Mouse (Mus musculus): ENCODE results near the gene Cep19.
"Not testable (repeated sequence)": the region's sequence is repeated elsewhere in the genome, so short reads cannot be mapped to it uniquely, and the experiment has no call there.

The Cep19 gene

DNA sequence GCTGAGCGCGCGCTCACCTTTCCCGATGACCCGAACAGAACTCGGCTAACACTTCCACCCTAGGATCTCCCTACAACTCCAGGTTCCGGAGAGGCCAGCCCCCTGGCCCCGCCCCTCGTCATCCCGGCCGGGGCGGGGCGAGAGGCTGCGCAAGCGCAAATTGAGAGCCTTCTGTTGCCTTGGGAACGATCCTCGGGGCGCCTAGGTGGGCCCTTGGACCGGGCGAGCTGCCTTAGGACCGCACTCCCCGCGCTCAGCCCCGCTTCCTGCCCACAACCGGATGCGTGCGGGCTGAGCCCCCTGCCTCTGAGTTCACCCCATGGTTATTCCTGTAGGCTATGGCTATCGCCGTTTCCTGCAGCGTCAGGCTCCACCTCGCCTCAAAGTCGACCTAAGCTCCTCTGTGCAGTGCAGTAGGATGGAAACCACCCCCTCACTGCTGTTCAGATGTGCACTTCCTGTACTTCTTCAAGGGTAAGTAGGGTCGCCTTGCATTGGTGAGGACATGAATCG is at the start of gene Cep19, which contains the start of gene Pigx:
Gene Cep19 (plus strand): TSS at position 163 of the 513 bp plus-strand sequence.
Gene Pigx (minus strand): TSS at position 103 of the 513 bp plus-strand sequence.
- DNase-seq (ENCODE audit: low spot score in 2 of 2), result peak; percentile 80 to 86

GRCm38 (mm10) chr16:32058817-32059216 is 40.8 kb upstream of the Cep19 start:
- DNase-seq (ENCODE audit: low spot score in 2 of 2), result no peak

DNA sequence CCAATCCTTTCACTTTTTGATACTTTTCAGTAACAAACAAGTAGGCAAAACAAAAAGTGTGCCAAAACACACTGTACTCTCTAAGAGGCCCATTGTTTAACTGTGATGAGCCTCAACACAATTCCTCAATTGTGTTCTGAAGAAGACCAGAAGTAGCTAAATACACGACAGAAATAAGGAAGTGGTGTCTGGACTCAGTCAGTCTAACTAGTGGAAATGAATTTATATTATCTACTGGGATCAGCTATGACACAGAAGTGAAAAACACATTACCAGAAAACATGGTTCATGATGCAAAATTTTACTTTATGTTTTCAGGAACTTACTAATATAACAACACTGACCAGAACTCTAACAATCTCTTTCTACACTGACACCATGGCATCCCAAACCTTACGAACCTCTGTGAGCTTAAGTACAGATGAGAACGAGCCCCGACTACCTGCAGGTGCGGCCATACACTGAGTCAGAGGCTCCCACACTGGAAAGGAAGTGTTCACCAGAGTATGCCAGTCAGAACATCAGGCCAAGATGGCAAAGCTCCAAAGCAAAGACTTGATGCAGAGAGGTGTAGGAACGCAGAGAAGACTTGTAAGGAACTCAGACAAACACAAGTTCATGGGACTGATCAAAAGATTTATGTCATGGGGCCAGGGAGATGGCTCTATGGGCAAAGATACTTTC is 39.6 kb upstream of the Cep19 start:
- no peak for DNase-seq (ENCODE audit: low spot score in 2 of 2)

- DNase-seq (ENCODE audit: low spot score in 2 of 2), result no peak
Measured at GRCm38 (mm10) chr16:32062226-32062625, 37.4 kb upstream of the Cep19 start.

- no peak for DNase-seq (ENCODE audit: low spot score in 2 of 2)
Measured at GRCm38 (mm10) chr16:32063900-32064299, 35.7 kb upstream of the Cep19 start.

DNA sequence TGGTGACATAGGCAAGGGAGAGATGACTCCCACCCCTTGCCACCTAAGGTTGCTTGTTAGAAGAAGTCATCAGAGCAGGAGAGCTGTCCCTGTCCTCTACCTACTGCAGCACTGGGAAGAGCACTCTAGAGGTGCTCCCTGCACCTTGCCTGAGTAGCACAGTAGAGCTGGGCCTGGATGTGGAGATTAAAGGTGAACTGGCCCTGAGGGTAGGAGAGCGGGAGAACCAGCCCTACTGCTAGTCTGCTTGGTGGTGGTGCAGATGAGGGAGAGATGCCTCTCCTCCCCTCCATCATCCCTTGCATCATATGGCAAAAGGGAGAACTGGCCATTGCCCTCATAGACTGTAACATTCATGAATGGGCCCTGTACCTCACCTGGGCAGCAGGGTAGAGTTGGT is 32.7 kb upstream of the Cep19 start:
- no peak for DNase-seq (ENCODE audit: low spot score in 2 of 2)

- DNase-seq (ENCODE audit: low spot score in 2 of 2), result no peak
Measured at GRCm38 (mm10) chr16:32068389-32069300, 31.0 kb upstream of the Cep19 start.

DNA sequence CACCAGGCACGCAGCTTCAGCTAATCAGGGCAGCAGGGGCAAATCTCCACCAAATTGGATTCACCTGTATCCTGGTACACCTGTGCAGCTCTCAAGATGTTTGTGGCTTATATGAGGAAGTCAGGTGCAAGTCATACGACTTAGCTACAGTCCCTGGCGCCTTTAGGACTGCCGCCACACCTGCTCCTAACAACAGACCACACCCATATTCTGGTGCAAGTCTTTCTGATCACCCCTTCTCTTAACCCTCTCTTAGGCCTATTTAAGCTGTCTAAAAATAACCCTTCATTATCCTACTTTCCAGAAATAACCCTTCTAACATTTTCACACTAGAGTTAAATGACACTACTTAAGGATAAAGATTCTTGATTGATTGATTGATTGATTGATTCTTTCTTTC is 29.5 kb upstream of the Cep19 start:
- not testable (repeated sequence) for DNase-seq (ENCODE audit: low spot score in 2 of 2)

DNA sequence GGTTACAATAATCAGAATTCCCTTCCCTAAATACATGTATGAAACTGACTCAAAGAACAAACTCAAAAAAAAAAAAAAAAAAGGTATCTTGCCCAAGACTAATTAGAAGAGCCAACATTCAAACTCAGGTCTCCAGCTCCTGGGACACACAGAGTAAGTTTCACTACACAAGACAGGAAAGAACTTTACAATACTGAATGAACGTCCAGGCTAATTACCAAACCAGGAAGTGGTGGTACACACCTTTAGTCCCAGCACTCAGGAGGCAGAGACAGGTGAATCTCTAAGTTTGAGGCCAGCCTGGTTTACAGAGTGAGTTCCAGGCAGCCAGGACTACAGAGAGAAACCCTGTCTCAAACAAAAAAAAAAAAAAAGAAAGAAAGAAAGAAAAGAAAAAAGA is 23.8 kb upstream of the Cep19 start:
- no peak for DNase-seq (ENCODE audit: low spot score in 2 of 2)

GRCm38 (mm10) chr16:32076406-32076805 is 23.2 kb upstream of the Cep19 start:
- no peak for DNase-seq (ENCODE audit: low spot score in 2 of 2)

- no peak for DNase-seq (ENCODE audit: low spot score in 2 of 2)
Measured at GRCm38 (mm10) chr16:32077648-32078407, 21.8 kb upstream of the Cep19 start.

DNA sequence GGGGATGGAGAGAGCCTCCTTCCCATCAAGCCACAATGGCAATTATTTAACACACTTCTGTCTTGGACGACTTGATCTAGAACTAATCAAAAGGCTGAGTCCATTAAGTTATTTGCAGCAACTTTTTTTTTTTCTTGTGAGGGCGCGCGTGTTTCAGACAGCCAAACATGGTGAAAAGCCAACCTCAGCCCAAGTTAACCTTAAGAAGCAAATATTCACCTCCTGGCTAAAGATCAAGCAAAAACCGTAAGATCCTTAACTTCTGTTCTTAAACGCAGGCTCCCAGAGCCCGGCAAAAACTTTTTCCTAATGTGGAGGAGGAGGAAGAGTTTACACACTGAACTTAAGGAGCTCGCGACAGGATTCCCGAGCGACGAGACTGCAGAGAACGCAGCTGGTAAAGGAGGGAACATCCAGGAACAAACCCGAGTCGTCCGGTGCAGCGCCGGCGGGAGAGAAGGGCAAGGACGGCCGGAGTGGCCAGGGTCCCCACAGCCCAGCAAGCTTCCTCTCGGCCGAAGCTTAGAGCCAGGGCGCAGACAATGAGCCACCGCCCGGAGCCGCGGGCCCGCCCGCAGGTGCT is 21.1 kb upstream of the Cep19 start:
- peak in 1 of 2 experiments; percentile 27 for DNase-seq (ENCODE audit: low spot score in 2 of 2)

DNA sequence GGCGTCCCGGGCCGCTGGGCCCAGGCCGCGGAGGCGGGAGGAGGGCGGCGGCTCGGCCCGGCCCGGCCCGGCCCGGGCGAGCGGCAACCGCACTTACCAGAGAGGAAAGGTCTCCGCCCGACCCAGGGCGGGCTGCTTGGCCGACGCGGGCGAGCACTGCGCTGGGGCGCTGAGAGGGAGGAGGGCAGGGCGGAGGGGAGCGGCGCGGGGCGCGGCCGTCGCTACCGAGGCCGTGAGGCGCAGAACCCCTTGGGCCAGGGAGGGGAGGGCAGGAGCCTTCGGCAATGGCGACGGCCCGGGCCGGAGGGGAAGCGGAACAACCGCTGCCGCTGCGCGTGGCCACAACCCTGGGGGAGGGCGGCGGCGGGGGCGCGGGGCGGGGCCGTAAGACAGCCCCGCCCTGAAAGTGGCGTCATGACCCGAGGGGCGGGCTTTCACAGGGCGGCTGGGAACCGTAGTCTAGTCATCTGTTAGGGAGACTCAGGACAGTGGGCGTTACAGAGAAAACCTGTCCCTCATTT is 20.5 kb upstream of the Cep19 start, which contains the start of gene Pak2:
Gene Pak2 (minus strand): TSS at position 352 of the 521 bp plus-strand sequence.
- peak; percentile 54 to 71 for DNase-seq (ENCODE audit: low spot score in 2 of 2)

DNA sequence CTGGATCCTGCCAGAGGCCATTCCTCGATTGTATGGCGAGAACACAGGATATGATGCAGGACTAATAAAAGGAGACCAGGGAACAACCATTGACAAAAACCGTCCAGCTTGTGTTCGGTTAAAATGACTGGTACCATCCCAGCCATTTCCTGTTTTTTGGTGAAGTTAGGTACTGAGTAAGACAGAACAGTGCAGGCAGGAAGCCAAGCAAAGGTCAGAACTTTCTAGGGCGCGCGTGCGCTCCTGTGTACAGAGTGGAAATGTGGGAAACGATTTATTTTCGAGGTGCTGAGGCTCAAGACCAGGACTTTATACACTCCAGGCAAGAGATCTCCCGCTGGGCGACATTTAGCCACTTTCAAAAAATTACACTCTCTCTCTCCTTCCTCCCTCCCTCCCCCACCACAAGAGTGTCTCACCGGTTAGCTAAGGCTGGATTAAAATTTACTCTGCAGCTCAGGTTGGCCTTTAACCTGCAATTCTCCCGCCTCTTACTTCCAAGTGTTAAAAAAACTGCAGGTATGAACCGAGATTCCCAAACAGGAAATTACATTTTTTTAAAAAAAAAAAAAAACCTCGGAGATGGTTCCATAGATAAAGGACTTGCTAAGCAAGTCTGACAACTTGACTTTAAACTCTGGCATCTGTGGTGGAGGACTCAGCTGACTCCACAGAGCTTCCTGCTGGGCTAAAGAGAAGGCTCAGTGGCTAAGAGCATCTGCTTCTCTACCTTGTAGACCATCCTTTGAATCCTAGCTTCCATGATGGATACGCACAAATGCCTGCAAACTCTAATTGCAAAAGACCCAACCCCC is 11.8 kb upstream of the Cep19 start:
- no peak for DNase-seq (ENCODE audit: low spot score in 2 of 2)

DNA sequence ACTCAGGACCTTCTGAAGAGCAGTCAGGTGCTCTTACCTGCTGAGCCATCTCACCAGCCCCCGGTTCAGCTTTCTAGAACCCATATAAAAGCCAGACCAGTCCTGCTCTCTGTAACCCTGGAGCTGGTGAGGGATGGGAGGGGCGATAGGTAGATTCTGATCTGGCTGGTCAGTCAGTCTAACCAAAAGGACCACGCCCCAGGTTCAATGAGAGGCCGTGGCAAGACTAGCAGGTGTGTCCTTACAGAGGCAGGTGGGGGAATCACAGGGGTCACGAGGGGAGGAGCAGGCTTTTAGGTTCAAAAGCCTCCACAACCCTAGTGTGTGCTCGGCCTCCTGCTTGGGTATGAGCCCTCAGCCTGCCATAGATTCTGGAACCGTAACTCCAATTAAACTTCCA is 8.1 kb upstream of the Cep19 start:
- DNase-seq (ENCODE audit: low spot score in 2 of 2), result no peak

GRCm38 (mm10) chr16:32097757-32098156 is 1.8 kb upstream of the Cep19 start:
- DNase-seq (ENCODE audit: low spot score in 2 of 2), result not testable (repeated sequence)

DNA sequence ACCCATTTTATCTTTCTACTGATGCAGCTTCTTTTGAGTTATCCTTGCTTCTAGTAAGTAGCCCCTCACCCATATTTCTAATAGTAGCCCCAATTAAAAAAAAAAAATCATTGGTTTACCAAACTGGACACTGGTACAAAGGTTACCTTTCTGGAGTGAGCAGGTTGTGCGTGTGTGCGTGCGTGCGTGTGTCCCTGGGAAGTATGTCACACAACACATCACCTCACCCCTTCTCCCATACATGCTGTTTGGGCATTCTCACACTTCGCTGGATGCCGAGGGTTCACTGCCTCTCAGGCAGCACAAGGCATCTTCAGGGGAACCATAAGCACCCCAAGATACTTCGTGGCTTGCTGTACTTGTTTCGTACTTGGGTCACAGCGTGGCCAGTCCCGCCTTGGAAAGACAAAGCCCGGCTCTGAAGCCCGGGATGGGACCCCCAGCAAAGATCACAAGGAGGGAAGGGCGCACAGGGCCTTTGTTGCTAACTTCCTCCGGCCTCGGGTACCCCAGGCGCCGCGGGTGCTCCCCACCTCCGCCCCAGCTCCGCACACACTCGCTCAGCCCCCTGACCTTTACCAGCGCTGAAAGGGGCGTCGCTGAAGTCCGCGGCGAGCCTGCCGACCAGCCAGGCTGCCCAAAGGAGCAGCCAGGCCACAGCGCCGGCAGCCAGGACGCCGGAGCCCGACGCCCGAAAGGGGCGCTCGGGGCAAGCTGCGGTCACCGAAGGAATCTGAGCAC is 533 bp upstream of the Cep19 start:
- no peak for DNase-seq (ENCODE audit: low spot score in 2 of 2)

GRCm38 (mm10) chr16:32102295-32102694 is 2.7 kb downstream of the Cep19 start:
- no peak for DNase-seq (ENCODE audit: low spot score in 2 of 2)

GRCm38 (mm10) chr16:32105698-32106097 is 6.1 kb downstream of the Cep19 start:
- no peak for DNase-seq (ENCODE audit: low spot score in 2 of 2)

Measured in frontal cortex, postnatal 14 days (tissue).